Mouse (Mus musculus) lung, postnatal 10 days (tissue): ENCODE results near the gene Rnf103.
"Not testable (repeated sequence)": the region's sequence is repeated elsewhere in the genome, so short reads cannot be mapped to it uniquely, and the experiment has no call there.

Experiments
- DNase-seq: peaks from one replicate; pipeline ENCODE4 v3.0.0; 2021

Rnf103 gene

GRCm38 (mm10) chr6:71493675-71494340 is at the start of gene Rnf103:
Gene Rnf103, plus strand, starts transcription at chr6:71493894.
- DNase-seq: peak; percentile 98

- no peak for DNase-seq
Observed at GRCm38 (mm10) chr6:71444756-71445155, 48.9 kb upstream of the Rnf103 start.

DNA sequence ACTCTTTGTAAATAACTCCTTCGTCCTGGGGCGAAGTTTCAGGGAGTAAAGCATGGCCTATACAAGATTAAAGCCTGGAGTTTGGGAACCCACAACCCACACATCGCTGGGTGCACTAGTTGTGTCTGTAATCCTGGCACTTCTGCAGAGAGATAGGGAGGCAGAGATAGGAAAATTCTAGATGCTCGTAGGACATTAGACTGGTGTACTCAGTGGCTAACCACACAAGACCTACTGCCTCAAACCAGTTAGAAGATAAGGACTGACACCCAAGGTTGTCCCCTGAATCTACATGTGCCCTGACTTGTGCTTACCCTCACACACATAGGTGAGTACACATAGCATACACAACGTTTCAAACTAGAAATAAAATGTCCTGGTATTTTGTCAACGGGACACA is 48.1 kb upstream of the Rnf103 start:
- DNase-seq: no peak

- DNase-seq: no peak
Observed at GRCm38 (mm10) chr6:71452792-71453191, 40.9 kb upstream of the Rnf103 start.

DNA sequence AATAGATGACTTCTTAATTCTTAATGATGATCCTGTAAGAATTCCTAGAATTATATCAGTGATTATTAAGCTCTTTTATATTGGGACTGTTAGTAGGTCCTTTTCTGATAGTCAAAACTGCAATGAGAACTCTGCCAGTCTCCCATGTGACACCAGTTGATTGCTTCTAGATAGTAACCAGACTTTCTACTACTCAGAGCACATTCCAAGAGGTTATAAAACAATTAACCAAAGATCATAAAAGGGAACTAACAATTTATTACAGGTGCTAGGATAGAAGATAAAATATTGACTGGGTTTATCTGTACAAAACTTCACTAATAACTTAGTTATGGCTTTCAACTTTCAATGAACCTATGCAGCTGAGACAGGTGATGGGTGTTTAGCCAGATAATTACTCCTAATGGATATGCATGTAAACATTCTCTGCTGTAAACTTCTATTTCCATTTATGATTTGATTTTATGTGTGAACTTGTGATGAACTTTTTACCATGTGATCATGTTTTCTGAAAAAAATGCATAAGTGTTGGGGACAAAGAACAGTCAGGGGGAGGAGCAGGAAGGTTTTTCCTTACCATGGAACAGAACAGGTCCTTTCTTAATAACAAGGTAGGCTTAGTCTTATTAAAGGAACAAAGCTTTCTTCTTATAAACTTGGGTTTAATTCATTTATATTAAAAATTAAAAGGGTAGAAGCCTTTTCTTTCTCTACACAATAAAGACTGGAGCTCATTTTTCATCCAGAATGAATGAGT is 39.5 kb upstream of the Rnf103 start:
- DNase-seq: not testable (repeated sequence)

- no peak for DNase-seq
Observed at GRCm38 (mm10) chr6:71457956-71458608, 35.6 kb upstream of the Rnf103 start.

- no peak for DNase-seq
Observed at GRCm38 (mm10) chr6:71465146-71465545, 28.5 kb upstream of the Rnf103 start.

DNA sequence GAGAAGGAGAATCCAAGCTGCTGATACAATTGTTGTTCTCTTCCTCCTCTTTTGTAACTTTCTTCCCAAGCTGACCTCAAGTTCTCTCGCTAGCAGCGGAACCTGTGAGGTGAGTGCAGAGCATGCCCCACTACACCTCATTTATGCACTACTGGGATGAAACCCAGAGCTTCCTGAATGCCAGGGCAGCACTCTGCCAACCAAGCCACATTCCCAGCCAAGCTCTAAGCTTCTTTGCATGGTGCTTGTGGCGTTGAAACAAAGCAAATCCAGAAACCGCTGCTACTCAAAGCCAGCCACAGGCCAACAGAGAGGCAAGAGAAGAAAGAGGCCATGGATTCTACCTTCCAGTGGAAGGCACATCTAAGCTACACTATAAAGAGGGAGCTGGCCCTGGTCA is 25.9 kb upstream of the Rnf103 start:
- DNase-seq: no peak

DNA sequence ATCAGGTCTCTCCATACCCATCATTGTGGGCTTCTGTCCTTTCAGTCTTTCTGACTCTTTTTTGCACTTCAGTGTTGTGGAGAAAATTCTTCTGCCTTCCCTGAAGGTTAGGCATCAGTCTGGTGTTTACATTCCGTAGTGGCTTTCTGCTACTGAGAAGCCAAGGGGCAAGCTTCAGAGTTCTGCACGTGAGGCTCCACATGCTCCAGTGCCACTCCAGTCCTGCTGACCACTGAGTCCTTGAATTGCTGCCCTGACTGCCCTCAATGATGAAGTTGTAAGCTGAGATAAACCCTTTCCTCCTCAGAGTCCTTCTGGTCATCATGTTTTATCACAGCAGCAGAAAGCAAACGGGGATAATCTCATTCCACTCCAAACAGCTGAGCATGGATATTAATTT is 24.4 kb upstream of the Rnf103 start:
- DNase-seq: no peak

- no peak for DNase-seq
Observed at GRCm38 (mm10) chr6:71471830-71472520, 21.7 kb upstream of the Rnf103 start.

DNA sequence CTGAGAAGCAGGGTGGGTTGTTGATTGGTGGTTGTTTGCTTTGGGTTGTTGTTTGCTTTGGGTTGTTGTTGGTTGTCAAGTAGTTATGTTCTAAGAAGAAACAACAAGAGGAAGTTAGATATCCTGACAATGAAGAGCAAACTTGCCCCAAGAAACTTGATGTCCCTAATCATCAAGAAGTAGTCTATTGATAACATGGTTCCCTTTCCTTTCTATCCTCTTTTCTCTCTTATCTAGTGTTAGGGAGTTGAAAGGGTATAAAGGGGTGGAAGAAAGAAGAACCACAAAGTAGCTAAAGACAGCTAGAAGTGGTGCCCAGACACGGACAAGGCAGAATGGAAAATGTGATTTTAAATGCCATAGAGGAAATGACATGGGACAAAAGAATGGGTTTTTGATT is 20.9 kb upstream of the Rnf103 start:
- no peak for DNase-seq

GRCm38 (mm10) chr6:71475604-71476003 is 18.1 kb upstream of the Rnf103 start:
- no peak for DNase-seq

DNA sequence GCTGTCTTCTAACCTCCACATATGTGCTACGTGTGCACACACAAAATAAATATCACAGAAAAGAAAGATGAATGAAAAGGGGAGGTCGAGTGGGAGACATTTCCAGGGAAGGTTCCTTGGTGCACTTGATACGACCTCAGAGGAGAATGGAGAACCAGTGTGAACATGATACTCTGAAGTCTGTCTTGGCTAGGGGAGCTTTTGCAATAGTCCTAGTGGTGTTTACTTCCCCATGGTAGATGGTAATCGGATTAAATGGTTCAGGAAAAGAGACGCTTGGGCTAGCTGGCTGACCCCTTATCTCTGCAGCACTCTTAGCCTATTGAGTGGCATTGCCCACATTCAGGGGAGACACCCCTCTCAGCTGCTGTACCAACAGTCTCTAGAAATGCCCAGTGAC is 16.9 kb upstream of the Rnf103 start:
- no peak for DNase-seq

- DNase-seq: not testable (repeated sequence)
Observed at GRCm38 (mm10) chr6:71478816-71479568, 14.7 kb upstream of the Rnf103 start.

DNA sequence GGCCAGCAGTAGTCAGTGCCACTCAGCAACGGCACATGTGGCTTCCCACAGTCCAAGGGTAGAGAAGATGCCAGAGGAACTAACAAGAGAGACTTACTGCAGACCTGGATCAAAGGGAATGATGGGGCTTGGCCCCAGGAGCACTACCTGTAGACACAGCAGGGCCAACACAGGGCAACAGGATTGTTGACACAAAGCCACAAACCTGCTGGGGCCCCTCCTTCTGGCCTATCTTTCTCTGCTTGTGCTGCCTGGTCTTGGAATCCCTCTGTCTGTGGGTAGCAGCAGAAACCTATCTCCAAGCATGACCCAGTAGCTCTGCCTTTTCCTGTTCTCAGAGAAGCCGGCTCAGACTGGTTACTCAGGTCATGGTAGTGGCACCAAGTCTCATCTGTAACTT is 14.1 kb upstream of the Rnf103 start:
- DNase-seq: not testable (repeated sequence)

DNA sequence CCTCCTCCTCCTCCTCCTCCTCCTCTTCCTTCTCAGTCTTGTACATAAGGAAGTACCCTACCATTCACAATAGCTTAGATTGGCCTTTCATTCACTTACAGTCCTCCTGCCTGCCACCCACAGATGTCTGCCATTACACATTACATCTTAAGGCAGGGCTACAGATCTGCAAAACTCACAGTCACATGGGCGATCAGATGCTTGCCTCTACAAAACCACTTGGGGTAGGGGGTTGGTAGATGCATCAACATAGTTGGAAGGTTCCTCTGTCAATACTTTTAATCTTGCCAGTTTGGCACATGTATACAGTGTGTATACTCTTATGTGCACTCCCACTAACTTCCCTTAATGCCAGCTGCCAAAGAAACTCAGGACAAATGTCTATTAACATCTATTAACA is 13.6 kb upstream of the Rnf103 start:
- no peak for DNase-seq

GRCm38 (mm10) chr6:71481136-71481535 is 12.6 kb upstream of the Rnf103 start:
- no peak for DNase-seq

DNA sequence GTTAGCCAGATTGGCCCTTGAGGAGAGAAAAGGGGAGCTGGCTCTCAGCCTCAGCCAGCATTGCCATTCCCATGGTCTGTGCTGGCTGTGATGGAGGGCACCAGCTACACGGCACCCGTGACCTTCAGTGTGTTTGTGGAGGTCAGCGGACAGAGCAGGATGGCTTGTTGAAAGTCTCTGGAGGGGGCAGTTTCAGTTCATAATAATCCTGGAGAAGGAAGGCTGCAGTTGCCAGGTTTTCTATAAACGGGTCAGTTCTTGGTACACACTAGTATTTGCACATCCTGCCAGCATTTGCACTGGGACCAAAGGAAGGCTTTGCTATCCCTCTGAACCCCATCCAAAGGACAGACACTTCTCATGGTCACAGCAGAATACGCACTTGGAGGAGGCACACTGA is 8.4 kb upstream of the Rnf103 start:
- no peak for DNase-seq

DNA sequence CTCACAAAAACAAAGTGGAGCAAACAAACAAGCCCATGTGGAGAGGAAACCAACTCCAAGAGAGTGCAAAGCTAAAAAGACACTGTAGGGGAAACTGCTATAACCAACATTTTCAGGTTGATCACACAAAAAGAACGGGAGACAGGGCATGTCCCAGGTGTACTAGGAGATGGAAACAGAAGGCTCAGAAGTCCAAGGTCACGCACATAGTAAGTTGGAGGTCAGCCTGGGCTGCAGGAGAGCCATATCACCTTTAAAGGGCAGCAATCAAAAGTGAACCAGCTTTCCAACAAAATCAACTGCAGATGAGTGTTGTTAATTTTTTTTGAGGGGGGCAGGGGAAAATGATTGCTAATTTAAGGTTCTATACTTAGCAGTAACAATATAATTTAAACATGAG is 7.5 kb upstream of the Rnf103 start:
- DNase-seq: no peak

DNA sequence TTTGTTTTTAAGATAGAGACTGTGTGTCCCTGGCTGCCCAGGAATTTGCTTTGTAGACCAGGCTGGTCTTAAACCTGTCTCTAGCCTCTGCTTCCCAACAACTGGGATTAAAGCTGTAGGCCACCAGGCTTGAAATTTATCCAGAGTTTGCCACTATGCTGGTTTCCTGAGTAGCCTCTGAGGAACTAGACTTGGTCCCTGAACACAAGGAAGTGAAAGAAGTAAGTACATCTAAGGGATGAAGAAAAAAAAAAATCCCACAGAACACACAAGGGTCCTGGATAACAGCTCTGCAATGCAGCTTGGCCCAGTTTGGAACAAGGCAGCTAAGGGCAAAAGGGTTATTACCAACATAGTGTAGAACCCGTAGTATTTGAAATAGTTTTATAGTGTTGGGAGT is 6.8 kb upstream of the Rnf103 start:
- no peak for DNase-seq

GRCm38 (mm10) chr6:71487966-71488365 is 5.7 kb upstream of the Rnf103 start:
- no peak for DNase-seq

DNA sequence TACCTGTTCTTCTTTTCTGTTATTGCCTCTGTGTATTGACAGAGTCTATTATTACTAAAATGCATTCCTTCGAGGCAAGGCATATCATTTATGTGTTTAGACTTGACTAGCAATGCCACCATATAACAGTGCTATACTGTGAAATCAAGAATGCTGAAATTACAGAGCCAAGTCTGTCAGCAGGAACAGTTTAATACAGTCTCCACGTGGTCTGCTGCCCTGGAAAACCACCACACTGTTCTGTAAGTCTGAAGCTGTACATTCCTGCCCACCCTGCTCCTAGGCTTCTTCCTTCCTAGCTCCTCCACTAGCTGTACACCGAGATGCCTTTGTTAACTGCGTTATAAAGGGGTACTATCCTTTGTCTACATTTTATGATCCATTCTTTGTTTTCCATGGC is 1.6 kb upstream of the Rnf103 start:
- DNase-seq: no peak
